Mouse (Mus musculus) thymus, adult 2 months (tissue): Measurements from ENCODE around the gene Ssh2. TPM values are rescaled to one million over a fixed set of nuclear protein-coding genes. Genes with fewer than 3 reads are reported as not detected.

Experiments used
- DNase-seq: peaks from one replicate; pipeline ENCODE4 v3.0.0; 2021
- H3K27ac ChIP-seq: fragments of 200-500 bp; 2 replicates; pipeline ENCODE4 v1.5.1; 2012; ENCODE audit warnings: low read length, control low read depth; ENCODE audit not compliant: control insufficient read depth, insufficient read depth
- H3K27me3 ChIP-seq: fragments of 200-500 bp; 2 replicates; pipeline ENCODE4 v1.6.1; 2012; ENCODE audit warnings: mild to moderate bottlenecking, low read length, moderate library complexity, mixed read lengths; ENCODE audit not compliant: control insufficient read depth, insufficient read depth
- H3K36me3 ChIP-seq: fragments of 200-500 bp; 2 replicates; pipeline ENCODE4 v1.6.1; 2012; ENCODE audit warnings: mild to moderate bottlenecking, low read length, moderate library complexity; ENCODE audit not compliant: control insufficient read depth, insufficient read depth
- H3K4me1 ChIP-seq: fragments of 200-500 bp; replicated peaks from 2 replicates; pipeline ENCODE4 v1.6.1; 2012; ENCODE audit warnings: low read length; ENCODE audit not compliant: control insufficient read depth, insufficient read depth
- H3K4me3 ChIP-seq: fragments of 200-500 bp; 2 replicates; pipeline ENCODE4 v1.5.1; 2012; ENCODE audit warnings: mild to moderate bottlenecking, low read length, control low read depth, moderate library complexity; ENCODE audit not compliant: control insufficient read depth, insufficient read depth
- CTCF ChIP-seq: fragments of 200-500 bp; IDR thresholded peaks from 2 replicates; pipeline ENCODE4 v1.5.1; 2012; ENCODE audit warnings: mild to moderate bottlenecking, control low read depth, low read length, moderate library complexity, borderline replicate concordance; ENCODE audit not compliant: control insufficient read depth, poor library complexity, insufficient read depth; ENCODE audit errors: extremely low read depth
- POLR2A ChIP-seq: fragments of 200-500 bp; IDR thresholded peaks from 2 replicates; pipeline ENCODE4 v1.6.1; 2012; ENCODE audit warnings: mild to moderate bottlenecking, low read length, control low read depth, moderate library complexity; ENCODE audit not compliant: control insufficient read depth, poor library complexity, insufficient read depth; ENCODE audit errors: extremely low read depth
- WGBS: fragments of 180-500 bp; shearing (Covaris S2); methylation state at CpG from one replicate; pipeline ENCODE4 v1.1.7; 2018; 5-methylcytosine and 5-hydroxymethylcytosine counted together
- polyA plus RNA-seq: library from polyadenylated mRNA; depleted of rRNA; stranded (reverse); fragments of >200 nt; gene quantifications from 2 replicates; pipeline ENCODE4 v1.2.3, GENCODE M21; 2012

The Ssh2 gene
- polyA plus RNA-seq, 1 experiment, result 28.6 TPM

GRCm38 (mm10) chr11:77483510-77484255 lies 267.6 kb downstream of the Ssh2 start:
- 30% methylated on average over 11 of the region's 11 CpGs for WGBS
- Histone ChIP-seq H3K4me1 (peaks cover 27% of the 10 kb centered on the region), H3K4me3 (no peak overlapping the region), H3K27me3 (no peaks in the 10 kb centered on the region), H3K36me3 (no peaks in the 10 kb centered on the region), H3K27ac (peak overlapping the region; percentile 79)
- DNase-seq, result peak; percentile 75
- TF ChIP-seq POLR2A (no peak), CTCF (no peak)

GRCm38 (mm10) chr11:77485229-77485628 lies 269.1 kb downstream of the Ssh2 start:
- no peak for DNase-seq
- Histone ChIP-seq H3K4me1 (peaks cover 38% of the 10 kb centered on the region), H3K27ac (no peak overlapping the region), H3K36me3 (no peaks in the 10 kb centered on the region), H3K4me3 (no peak overlapping the region), H3K27me3 (no peaks in the 10 kb centered on the region; the same call in 1 of the 2 replicates)
- 87% methylated on average over 6 of the region's 6 CpGs for whole genome bisulfite sequencing
- no peak for TF ChIP-seq CTCF
- no peak for TF ChIP-seq POLR2A

GRCm38 (mm10) chr11:77486798-77487197 lies 270.7 kb downstream of the Ssh2 start:
- Histone ChIP-seq H3K36me3 (no peaks in the 10 kb centered on the region), H3K4me3 (no peak overlapping the region), H3K27me3 (no peaks in the 10 kb centered on the region; the same call in 1 of the 2 replicates), H3K4me1 (peaks cover 51% of the 10 kb centered on the region), H3K27ac (no peak overlapping the region)
- no peak for DNase-seq
- no peak for TF ChIP-seq CTCF
- TF ChIP-seq POLR2A, result no peak
- WGBS, result 74% methylated on average over 5 of the region's 5 CpGs

- no peaks in the 10 kb centered on the region; the same call in 1 of the 2 replicates for H3K27me3 ChIP-seq
- H3K4me1 ChIP-seq, result peaks cover 51% of the 10 kb centered on the region
- H3K4me3 ChIP-seq, result peak overlapping the region; percentile 67
- no peak for TF ChIP-seq POLR2A
- TF ChIP-seq CTCF, result no peak
- DNase-seq, result peak; percentile 42
- H3K27ac ChIP-seq, result no peak overlapping the region
- 8% methylated on average over 54 of the region's 55 CpGs for WGBS
- H3K36me3 ChIP-seq, result no peaks in the 10 kb centered on the region
Observed at GRCm38 (mm10) chr11:77488771-77489581, 272.9 kb downstream of the Ssh2 start.

- peak; percentile 60 for DNase-seq
- H3K4me1 ChIP-seq, result peaks cover 52% of the 10 kb centered on the region
Observed at GRCm38 (mm10) chr11:77489591-77490235, 273.6 kb downstream of the Ssh2 start, which contains the start of gene Ankrd13b. Ankrd13b (minus strand) TSS chr11:77489678.

GRCm38 (mm10) chr11:77490451-77490850 lies 274.4 kb downstream of the Ssh2 start:
- Histone ChIP-seq H3K27me3 (no peaks in the 10 kb centered on the region; the same call in 1 of the 2 replicates), H3K36me3 (no peaks in the 10 kb centered on the region), H3K4me3 (no peak overlapping the region), H3K4me1 (peaks cover 47% of the 10 kb centered on the region), H3K27ac (no peak overlapping the region)
- TF ChIP-seq POLR2A, result no peak
- TF ChIP-seq CTCF, result no peak
- WGBS, result 76% methylated on average over 6 of the region's 6 CpGs
- DNase-seq, result no peak

More at GRCm38 (mm10) chr11:77489591-77490235, 273.6 kb downstream of the Ssh2 start, which contains the start of gene Ankrd13b:
- WGBS, result 8% methylated on average over 81 of the region's 87 CpGs
- H3K27ac ChIP-seq, result no peak within 1 kb of the TSS
- H3K4me3 ChIP-seq, result peak within 1 kb of the TSS; percentile 67
- TF ChIP-seq POLR2A (no peak), CTCF (no peak)
- no peaks in the 10 kb centered on the region; the same call in 1 of the 2 replicates for H3K27me3 ChIP-seq
- no peaks in the 10 kb centered on the region for H3K36me3 ChIP-seq
